Mouse (Mus musculus) c-Kit-positive CD71-positive TER-119-negative erythroid progenitor cells, embryonic 14.5 days (primary cell): ENCODE data around the gene Dop1b.

Experiments
- DNase-seq: peaks from one replicate; pipeline ENCODE4 v3.0.0-alpha.2; 2013; ENCODE audit warnings: low read depth

The Dop1b gene

DNA sequence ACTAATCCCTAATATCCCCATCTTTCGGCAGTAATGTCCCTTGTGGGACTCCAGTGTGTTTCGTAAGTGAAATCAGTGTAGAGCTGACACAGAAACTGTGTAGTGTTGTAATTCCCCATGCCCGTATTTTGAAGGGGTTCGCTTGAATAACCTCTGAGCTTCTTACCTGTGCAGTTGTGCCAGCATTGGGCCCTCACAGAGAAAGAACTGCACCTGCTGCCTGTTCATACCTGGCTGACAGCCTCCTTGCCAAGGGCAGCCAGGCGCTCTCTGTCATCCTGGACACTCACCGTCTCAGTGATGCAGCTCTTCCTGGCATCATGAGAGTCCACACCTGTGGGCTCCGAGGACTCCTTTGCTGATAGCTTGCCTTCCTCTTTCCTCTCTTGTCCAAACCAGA lies 1.3 kb downstream of the Dop1b start:
- no peak for DNase-seq

DNA sequence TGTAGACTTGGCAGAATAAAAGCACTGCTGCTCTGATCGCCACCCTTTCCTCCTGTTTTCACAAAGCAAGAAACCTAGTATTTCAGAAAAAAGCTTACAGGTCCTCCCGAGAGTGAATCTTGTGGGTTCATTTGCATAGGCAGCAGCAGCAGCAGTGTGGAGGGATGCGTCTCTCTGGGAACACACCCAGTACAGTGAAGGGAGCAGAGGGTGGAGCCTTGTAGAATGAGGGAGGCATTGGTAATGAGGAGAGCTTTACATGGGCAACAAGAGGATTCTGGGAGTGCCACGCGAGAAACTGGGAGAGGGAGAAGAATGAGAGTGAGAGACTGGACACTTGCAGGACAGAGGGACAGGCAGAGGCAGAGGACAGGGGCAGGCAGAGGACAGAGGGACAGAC lies 2.7 kb downstream of the Dop1b start:
- peak; percentile 25 for DNase-seq

- no peak for DNase-seq
These were observed 4.1 kb downstream of the Dop1b start for GRCm38 (mm10) chr16:93715826-93716225.

- DNase-seq: peak; percentile 30
These were observed 5.6 kb downstream of the Dop1b start for GRCm38 (mm10) chr16:93717299-93717703.

- no peak for DNase-seq
These were observed 10.1 kb downstream of the Dop1b start for GRCm38 (mm10) chr16:93721771-93722170.

DNA sequence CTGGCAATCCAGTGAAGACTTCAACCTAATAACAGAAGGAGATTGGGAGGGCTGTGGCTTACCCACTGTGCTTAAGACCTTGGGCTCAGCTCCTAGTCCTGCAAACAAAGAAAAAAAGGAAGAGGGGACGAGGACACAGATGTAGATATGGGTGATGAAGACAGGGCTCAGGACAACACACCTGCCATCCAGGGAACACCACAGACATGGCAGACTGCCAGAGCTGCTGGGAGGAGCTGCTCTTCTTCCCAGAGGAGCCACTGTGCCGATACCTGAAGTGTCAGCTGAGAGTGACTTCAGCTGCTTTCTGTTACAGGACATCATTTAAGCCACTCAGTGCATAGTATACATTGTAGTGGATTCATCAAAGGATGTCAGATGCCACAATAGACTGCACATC lies 10.8 kb downstream of the Dop1b start:
- no peak for DNase-seq

DNA sequence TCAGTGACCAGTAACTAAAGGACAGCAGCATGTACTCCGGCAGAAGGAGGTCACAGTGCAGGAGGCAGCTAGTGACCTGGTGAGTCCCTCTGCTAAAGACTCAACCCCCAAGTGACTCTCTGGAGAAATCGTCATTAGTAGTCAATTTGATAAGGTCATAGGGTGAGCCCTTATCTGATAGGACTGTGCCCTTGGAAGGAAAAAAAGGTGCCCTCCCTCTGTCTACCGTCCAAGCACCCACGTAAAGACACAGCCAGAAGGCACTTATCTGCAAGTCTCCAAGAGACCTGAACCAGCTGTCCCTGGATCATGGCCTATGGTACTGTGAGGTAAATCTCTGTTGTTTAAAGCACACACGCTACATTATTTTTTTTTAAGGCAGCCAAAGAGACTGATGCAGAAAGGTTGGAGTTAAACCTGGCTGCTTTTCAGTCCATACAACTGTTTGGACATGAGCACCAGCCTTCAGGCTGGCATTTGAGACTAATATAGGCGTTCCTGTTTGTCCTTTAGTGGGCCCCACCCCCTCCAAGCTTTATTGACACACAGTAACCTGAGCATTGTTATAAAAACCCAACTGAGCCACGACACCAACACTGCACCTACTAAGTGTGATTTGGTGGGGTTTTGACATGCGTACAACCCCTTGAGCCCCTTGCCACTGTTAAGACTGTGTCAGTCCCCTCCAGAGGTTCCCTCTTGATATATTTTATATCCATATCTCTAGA lies 13.9 kb downstream of the Dop1b start:
- DNase-seq: no peak

DNA sequence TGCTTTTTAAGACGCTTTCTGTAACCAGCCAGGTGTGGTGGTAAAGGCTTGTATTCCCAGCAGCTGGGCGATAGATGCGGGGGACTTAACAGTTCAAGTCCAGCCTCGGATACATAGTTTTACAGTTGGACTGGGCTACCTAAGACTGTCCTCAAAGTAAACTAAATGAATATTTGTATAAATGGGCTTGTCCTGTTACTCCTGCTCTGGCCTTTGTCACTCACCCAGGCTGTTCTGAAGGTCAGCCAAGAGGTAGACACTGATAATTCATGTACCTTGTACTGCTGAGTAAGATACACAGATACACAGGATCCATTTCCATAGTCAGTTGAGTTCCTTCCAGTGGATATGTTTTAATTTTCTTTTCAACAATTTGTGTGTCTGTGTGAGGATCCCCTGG lies 14.5 kb downstream of the Dop1b start:
- no peak for DNase-seq

DNA sequence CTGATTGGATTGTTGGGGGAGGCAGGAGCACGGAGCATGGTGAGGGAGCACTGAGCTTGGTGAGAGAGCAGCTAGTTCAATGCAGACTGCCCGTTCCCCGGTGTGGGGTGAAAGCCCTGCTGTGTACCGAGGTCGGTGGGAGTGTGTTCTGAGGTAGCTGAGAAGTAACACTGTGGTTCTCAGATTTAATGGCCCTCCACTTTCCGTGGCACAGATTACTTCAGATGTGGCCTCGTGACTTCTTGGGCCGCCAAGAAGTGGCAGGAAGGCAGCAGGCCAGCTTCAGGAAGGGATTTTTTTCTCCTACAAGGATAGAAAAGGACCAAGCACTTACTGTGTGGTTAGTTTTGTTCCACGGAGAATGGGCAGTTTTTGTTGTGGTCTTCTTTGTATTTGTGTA lies 17.0 kb downstream of the Dop1b start:
- no peak for DNase-seq

GRCm38 (mm10) chr16:93729801-93730721 lies 18.4 kb downstream of the Dop1b start:
- DNase-seq: no peak

DNA sequence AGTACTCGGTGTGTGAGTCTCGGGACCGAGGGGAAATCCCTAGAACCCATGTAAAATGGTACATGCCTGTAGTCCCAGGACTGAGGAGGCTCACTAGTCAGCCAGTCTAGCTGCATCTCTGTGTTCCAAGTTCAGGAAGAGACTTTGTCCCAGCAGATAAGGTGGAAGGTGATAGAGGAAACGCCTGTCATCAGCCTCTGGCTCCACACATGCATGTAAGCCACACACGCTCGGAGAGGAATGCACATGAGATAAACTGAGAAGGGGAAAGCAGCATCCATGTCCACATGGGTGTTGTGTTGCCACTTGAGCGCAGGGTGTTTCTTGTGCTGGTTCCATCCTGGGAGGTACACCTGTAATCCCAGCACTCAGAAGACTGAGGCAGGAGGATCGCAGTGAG lies 19.6 kb downstream of the Dop1b start:
- no peak for DNase-seq

GRCm38 (mm10) chr16:93732875-93733569 lies 21.3 kb downstream of the Dop1b start:
- no peak for DNase-seq

DNA sequence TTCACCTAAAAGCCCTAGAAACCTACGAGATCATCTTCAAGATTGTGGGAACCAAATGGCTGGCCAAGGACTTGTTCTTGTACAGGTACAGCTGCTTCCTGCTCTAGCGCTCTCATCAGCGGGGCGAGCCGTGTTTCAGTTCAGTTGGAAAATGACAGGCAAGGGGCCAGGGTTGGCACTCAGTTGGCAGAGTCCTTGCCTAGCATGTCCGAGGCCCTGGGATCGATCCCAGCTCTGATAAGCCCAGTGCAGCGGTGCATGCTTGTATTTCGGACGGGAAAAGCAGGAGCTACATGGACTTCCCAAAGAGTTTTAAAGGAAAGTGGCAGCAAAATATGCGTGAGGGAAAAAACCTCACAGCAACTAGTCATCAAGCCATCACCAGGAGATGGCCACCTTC lies 27.5 kb downstream of the Dop1b start:
- no peak for DNase-seq

DNA sequence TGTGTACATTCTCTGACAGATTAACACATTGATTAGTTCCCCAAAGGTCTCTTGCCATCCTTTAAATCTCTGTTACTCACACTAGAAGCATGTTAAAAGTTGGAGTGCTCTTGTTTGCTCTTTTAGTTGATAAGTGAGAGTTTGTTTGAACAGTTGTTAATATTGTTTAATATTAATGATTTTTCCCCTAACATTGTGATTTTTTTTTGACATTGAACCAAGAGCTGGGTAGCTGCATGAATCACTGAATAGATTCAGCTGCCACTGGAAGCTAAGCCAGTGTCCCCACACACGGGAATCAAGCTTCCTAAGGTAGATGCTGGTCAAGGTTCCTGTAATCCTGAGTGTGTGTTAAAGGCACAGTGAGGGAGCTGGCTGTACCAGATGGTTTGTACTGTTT lies 31.2 kb downstream of the Dop1b start:
- DNase-seq: no peak

DNA sequence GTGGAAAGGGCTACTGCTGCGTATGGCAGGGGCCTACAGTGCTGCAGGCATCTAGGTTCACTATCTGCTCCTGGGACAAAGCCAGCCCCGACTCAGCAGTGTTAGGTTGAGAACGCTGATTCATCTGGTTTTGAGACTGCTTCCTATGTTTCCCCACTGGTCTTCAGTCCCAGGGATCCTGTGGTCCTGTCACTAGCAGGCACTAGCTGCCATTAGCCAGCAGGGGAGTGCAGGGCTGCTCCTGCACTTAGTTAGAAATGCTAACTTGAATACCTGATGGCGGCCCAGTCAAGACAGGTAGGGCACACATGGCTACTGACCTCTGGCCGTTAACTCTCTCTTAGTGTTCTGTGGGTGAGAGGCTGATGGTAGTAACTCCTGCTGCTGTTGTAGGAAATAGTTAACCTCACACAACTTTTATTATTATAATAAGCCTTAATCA lies 32.4 kb downstream of the Dop1b start:
- DNase-seq: no peak

DNA sequence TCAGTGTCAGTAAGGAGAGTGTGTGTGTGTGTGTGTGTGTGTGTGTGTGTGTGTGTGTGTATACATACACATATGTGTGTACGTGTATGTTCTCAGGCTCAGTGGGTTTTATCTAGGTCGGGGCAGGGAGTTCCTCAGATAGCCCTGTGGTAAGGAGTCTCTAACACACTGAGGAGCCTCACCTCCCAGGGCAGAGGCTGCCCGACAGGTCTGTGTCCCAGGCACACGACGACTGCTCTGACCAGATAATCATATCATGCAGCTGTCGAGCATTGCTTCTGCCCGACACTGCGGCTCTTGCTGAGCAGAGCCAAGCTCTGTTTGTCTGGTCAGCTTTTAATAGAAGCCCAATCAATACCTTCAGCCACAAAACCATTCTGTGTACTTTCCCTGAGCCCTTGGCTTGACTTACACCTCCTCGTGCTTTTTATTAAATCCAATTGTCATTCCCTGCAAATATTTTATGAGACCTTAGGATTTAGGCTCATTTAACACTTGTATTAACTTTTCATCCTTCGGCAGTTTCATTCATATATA lies 33.2 kb downstream of the Dop1b start:
- DNase-seq: peak; percentile 67

DNA sequence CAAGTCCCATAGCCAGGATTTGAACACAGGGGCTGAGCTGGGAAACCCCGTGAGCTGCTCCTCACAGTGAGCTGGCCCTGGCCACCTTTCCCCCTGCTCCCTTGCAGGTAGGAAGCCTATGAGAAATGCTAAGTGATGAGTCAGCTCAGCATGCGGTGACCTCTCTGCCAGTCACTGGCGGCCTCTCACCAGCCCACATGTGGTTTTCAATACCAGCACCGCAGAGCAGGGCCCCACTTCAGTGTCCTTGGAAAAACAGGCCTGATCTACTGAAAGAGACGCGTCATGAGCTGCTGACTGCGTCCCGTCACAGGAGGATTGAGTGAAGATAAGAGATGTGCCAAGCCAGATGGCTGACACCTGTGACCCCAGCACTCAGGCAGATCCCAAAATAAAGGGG lies 34.7 kb downstream of the Dop1b start:
- no peak for DNase-seq

DNA sequence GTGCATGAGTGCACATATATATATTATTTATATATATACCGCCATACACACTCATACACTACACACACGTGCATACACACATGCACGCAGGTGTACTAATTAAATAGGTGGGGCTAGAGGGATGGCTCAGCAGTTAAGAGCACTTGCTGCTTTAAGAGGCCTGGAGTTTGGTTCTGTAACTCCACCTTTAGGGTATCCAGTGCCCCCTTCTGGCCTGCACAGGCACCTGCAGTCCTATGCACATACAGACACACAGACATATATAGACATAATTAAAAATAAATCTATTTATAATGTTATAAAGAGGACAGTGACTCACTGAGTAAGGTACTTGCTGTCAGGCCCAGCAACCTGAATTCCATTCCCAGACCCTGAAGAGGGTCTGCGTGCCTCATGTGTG lies 35.3 kb downstream of the Dop1b start:
- DNase-seq: no peak

DNA sequence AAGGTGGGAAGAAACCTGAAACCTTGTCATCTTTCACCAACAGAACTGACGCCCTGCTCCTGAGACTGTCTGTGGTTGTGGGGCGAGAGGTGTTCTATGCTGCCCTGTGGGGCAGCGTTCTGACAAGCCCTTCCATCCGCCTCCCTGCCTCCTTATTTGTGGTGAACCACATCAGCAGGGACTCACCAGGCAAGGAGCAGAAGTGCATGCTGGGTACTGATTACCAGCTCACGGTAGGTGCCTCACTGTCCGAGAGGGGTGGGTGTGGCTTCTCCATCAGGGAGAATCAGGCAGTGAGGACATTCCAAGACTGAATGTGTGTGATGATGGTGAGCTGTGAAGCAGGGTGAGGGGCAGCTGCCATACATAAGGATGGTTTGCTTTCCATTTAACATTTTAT lies 35.7 kb downstream of the Dop1b start:
- DNase-seq: no peak

DNA sequence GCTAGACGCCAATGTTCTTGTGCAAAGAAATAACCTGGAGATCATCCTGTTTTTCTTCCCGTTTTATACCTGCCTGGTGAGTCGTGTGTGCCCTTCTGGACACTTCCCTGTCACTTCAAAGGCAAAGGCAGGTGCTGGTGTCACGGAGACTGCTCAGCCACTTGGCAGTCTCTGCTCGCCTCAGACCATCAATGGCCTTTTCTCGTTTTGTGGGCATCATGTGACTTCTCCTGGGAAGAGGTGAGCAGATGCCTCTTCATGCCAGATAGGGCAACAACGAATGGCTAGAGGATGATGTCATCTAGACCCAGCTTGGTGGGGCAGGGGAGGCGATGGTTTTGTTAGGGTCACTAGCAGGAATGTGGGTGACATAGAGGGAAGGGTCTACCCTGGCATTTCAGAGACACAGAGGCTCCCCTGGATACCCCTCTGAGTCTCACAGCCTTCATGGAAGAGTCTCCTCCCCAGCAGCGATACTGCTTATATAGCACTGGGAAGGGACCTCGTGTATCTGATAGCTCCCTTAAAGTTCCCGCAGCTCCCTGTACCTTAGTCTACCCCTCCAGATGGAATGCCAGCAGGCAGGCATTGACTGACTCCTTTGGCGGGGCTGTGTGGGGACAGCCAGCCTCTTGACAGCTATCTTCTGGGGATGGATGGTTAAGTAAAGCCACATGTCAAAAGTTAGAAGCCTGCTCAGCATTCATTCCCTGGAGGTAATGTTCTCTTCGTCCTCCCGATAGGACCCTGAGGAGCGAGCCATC lies 37.6 kb downstream of the Dop1b start:
- no peak for DNase-seq

GRCm38 (mm10) chr16:93750464-93750863 lies 38.8 kb downstream of the Dop1b start:
- DNase-seq: no peak

GRCm38 (mm10) chr16:93751816-93752215 lies 40.1 kb downstream of the Dop1b start:
- no peak for DNase-seq
